Mouse (Mus musculus) c-Kit-negative CD71-positive TER-119-positive erythroid progenitor cells, embryonic 14.5 days (primary cell): ENCODE data around the gene Rab34.

Experiments used
- DNase-seq: peaks from one replicate; pipeline ENCODE4 v3.0.0-alpha.2; 2013; ENCODE audit warnings: low read depth, low spot score

The Rab34 gene

GRCm38 (mm10) chr11:78213086-78213817 lies 25.0 kb downstream of the Rab34 start:
- DNase-seq, result no peak

- no peak for DNase-seq
Measured at GRCm38 (mm10) chr11:78215709-78216317, 27.6 kb downstream of the Rab34 start.

GRCm38 (mm10) chr11:78223586-78223985 lies 35.4 kb downstream of the Rab34 start:
- no peak for DNase-seq

- DNase-seq, result no peak
Measured at GRCm38 (mm10) chr11:78231518-78231917, 43.3 kb downstream of the Rab34 start.

- no peak for DNase-seq
Measured at GRCm38 (mm10) chr11:78240193-78240857, 52.1 kb downstream of the Rab34 start.
